Mouse (Mus musculus) limb, embryonic 14.5 days (tissue): ENCODE data around the gene Olfr93. TPM values are rescaled to one million over a fixed set of nuclear protein-coding genes. Genes with fewer than 3 reads are reported as not detected.

Experiments
- ATAC-seq: fragments of 200-750 bp; cut with Nextera tagmentation; 2 replicates; pipeline ENCODE4 v1.8.0; 2017; ENCODE audit warnings: low read depth, moderate number of reproducible peaks, moderate TSS enrichment; ENCODE audit not compliant: low FRiP score
- DNase-seq: peaks from one replicate; pipeline ENCODE4 v3.0.0-alpha.2; 2015; ENCODE audit warnings: low spot score
- H3K27ac ChIP-seq: fragments of 300-500 bp; sonication (generic); replicated peaks from 2 replicates; pipeline ENCODE4 v1.5.1; 2014; ENCODE audit warnings: low read depth, mild to moderate bottlenecking, low read length, moderate library complexity, mixed read lengths
- H3K27me3 ChIP-seq: fragments of 300-500 bp; sonication (generic); 2 replicates; pipeline ENCODE4 v1.6.1; 2014; ENCODE audit warnings: low read length, mixed read lengths; ENCODE audit not compliant: control insufficient read depth, insufficient read depth
- H3K36me3 ChIP-seq: fragments of 300-500 bp; sonication (generic); 2 replicates; pipeline ENCODE4 v1.6.1; 2014; ENCODE audit warnings: mild to moderate bottlenecking, low read length, moderate library complexity, mixed read lengths; ENCODE audit not compliant: control insufficient read depth, insufficient read depth
- H3K4me1 ChIP-seq: fragments of 300-500 bp; sonication (generic); 2 replicates; pipeline ENCODE4 v1.6.1; 2014; ENCODE audit warnings: antibody characterized with exemption, low read length, mixed read lengths; ENCODE audit not compliant: control insufficient read depth, insufficient read depth
- H3K4me2 ChIP-seq: fragments of 300-500 bp; sonication (generic); replicated peaks from 2 replicates; pipeline ENCODE4 v1.6.1; 2014; ENCODE audit warnings: low read depth, mild to moderate bottlenecking, low read length, moderate library complexity; ENCODE audit not compliant: severe bottlenecking
- H3K4me3 ChIP-seq: fragments of 300-500 bp; sonication (generic); replicated peaks from 2 replicates; pipeline ENCODE4 v1.5.1; 2014; ENCODE audit warnings: low read length
- H3K9ac ChIP-seq: fragments of 300-500 bp; sonication (generic); 2 replicates; pipeline ENCODE4 v1.6.1; 2014; ENCODE audit warnings: mild to moderate bottlenecking, low read depth, low read length, moderate library complexity; ENCODE audit not compliant: severe bottlenecking
- H3K9me3 ChIP-seq: fragments of 300-500 bp; sonication (generic); 2 replicates; pipeline ENCODE4 v1.6.1; 2016; ENCODE audit warnings: low read length; ENCODE audit not compliant: control insufficient read depth
- POLR2A ChIP-seq: fragments of 200-500 bp; IDR thresholded peaks from 2 replicates; pipeline ENCODE4 v1.8.0; 2012; ENCODE audit warnings: inconsistent platforms, mild to moderate bottlenecking, moderate library complexity, borderline replicate concordance; ENCODE audit not compliant: insufficient read depth, insufficient read length; ENCODE audit errors: extremely low read depth
- WGBS: fragments of 180-500 bp; shearing (Covaris S2); extraction: QIAGEN DNeasy Blood & Tissue Kit; methylation state at CpG from one replicate; pipeline ENCODE4 v1.1.7; 2014; 5-methylcytosine and 5-hydroxymethylcytosine counted together
- polyA plus RNA-seq, 2 experiments: library from polyadenylated mRNA; depleted of rRNA in 1 of 2; stranded (reverse) in 1 of 2; unstranded in 1 of 2; fragments of >200 nt; fragmentation: Nextera tagmentation in 1 of 2; extraction: Ambion mirVana in 1 of 2; gene quantifications; 2 replicates each; pipeline versions ENCODE4 v1.2.1 to v1.2.3; 2012 to 2014

Olfr93 gene
- polyA plus RNA-seq, 2 experiments: not detected

DNA sequence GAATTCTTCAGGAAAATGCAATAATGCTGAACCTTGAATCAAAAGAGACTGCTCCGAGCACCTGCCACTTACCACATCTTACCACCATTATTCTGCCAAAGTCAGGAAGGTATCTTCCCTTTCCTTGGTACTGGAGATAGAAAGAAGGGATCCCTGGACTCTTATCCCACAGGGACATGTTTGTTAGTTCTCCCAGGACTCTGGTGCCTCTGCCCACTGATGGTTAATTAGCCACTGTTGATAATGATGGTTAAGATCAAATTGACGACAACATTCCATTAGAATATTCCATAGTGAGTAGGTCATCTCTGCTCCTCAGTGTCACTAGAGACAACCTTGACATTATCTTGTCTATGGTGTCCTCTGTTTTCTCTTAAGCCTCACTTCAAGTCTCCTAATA, 41.3 kb downstream of the Olfr93 start, which contains the start of gene Olfr92:
Gene Olfr92, minus strand, starts transcription at position 101 of the 400 bp plus-strand sequence.
- no peak within 1 kb of the TSS for H3K9ac ChIP-seq
- no peaks in the 10 kb centered on the region for H3K4me1 ChIP-seq
- H3K9me3 ChIP-seq: no peaks in the 10 kb centered on the region
- no peak for DNase-seq
- WGBS: 82% methylated on average over 2 of the region's 2 CpGs
- H3K36me3 ChIP-seq: no peaks in the 10 kb centered on the region
- H3K4me2 ChIP-seq: no peak within 1 kb of the TSS
- H3K27ac ChIP-seq: no peak within 1 kb of the TSS
- no peaks in the 10 kb centered on the region for H3K27me3 ChIP-seq
- no peak for TF ChIP-seq POLR2A
- ATAC-seq: no peak
- no peak within 1 kb of the TSS for H3K4me3 ChIP-seq

DNA sequence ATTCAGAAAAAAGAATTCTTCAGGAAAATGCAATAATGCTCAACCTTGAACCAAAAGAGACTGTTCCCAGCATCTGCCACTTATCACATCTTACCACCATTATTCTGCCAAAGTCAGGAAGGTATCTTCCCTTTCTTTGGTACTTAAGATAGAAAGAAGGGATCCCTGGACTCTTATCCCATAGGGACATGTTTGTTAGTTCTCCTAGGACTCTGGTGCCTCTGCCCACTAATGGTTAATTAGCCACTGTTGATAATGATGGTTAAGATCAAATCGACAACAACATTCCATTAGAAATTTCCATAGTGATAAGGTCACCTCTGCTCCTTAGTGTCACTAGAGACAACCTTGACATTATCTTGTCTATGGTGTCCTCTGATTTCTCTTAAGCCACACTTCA, 63.1 kb downstream of the Olfr93 start, which contains the start of gene Olfr91:
Gene Olfr91, minus strand, starts transcription at position 101 of the 400 bp plus-strand sequence.
- Histone ChIP-seq H3K27me3 (no peaks in the 10 kb centered on the region), H3K36me3 (no peaks in the 10 kb centered on the region), H3K4me3 (no peak within 1 kb of the TSS), H3K4me2 (no peak within 1 kb of the TSS), H3K4me1 (no peaks in the 10 kb centered on the region), H3K9me3 (no peaks in the 10 kb centered on the region), H3K27ac (no peak within 1 kb of the TSS), H3K9ac (no peak within 1 kb of the TSS)
- no peak for DNase-seq
- no peak for TF ChIP-seq POLR2A
- no peak for ATAC-seq
- WGBS: 88% methylated on average over 1 of the region's 1 CpGs

- H3K4me3 ChIP-seq: no peak overlapping the region
- H3K27ac ChIP-seq: no peak overlapping the region
- H3K9ac ChIP-seq: no peak overlapping the region
- no peaks in the 10 kb centered on the region for H3K36me3 ChIP-seq
- 77% methylated on average over 5 of the region's 5 CpGs for WGBS
- TF ChIP-seq POLR2A: no peak
- H3K27me3 ChIP-seq: no peaks in the 10 kb centered on the region
- no peak for DNase-seq
- H3K4me2 ChIP-seq: no peak overlapping the region
- H3K9me3 ChIP-seq: no peaks in the 10 kb centered on the region
- H3K4me1 ChIP-seq: no peaks in the 10 kb centered on the region
- no peak for ATAC-seq
These were observed 68.0 kb downstream of the Olfr93 start for GRCm38 (mm10) chr17:37093289-37093688.

- H3K9ac ChIP-seq: no peak overlapping the region
- no peak for TF ChIP-seq POLR2A
- H3K36me3 ChIP-seq: no peaks in the 10 kb centered on the region
- WGBS: 75% methylated on average over 1 of the region's 1 CpGs
- no peaks in the 10 kb centered on the region for H3K4me1 ChIP-seq
- no peak overlapping the region for H3K4me2 ChIP-seq
- DNase-seq (no peak), ATAC-seq (no peak)
- H3K4me3 ChIP-seq: no peak overlapping the region
- no peaks in the 10 kb centered on the region for H3K27me3 ChIP-seq
- H3K27ac ChIP-seq: no peak overlapping the region
- H3K9me3 ChIP-seq: no peaks in the 10 kb centered on the region
These were observed 69.1 kb downstream of the Olfr93 start for GRCm38 (mm10) chr17:37092198-37092597.

Other genes starting within 250 kb of the Olfr93 start
- gene Rnf39, start 218.6 kb downstream of the Olfr93 start, polyA plus RNA-seq (2012; rRNA removed): 3.2 and 4.0 TPM in 2 replicates
- 2.8 and 3.5 TPM in 2 replicates for gene Rnf39, start 218.6 kb downstream of the Olfr93 start, polyA plus RNA-seq (2014; fragmentation: Nextera tagmentation; extraction: Ambion mirVana)
- 81.5 and 116 TPM in 2 replicates for gene Ppp1r11, start 209.8 kb downstream of the Olfr93 start, polyA plus RNA-seq (2012; rRNA removed)
- gene Ppp1r11, start 209.8 kb downstream of the Olfr93 start, polyA plus RNA-seq (2014; fragmentation: Nextera tagmentation; extraction: Ambion mirVana): 125 and 128 TPM in 2 replicates
- gene Znrd1, start 202.9 kb downstream of the Olfr93 start, polyA plus RNA-seq (2012; rRNA removed): 73.7 and 81.6 TPM in 2 replicates
- gene Znrd1, start 202.9 kb downstream of the Olfr93 start, polyA plus RNA-seq (2014; fragmentation: Nextera tagmentation; extraction: Ambion mirVana): 103 and 108 TPM in 2 replicates
- 1.8 and 5.9 TPM in 2 replicates for gene Znrd1as, start 202.9 kb downstream of the Olfr93 start, polyA plus RNA-seq (2012; rRNA removed)
- 5.8 and 5.9 TPM in 2 replicates for gene Znrd1as, start 202.9 kb downstream of the Olfr93 start, polyA plus RNA-seq (2014; fragmentation: Nextera tagmentation; extraction: Ambion mirVana)
- 0.53 and 0.58 TPM in 2 replicates for gene 2410137M14Rik, start 180.3 kb downstream of the Olfr93 start, polyA plus RNA-seq (2012; rRNA removed)
- not detected in 2 replicates for gene 2410137M14Rik, start 180.3 kb downstream of the Olfr93 start, polyA plus RNA-seq (2014; fragmentation: Nextera tagmentation; extraction: Ambion mirVana)
- 6.3 and 7.4 TPM in 2 replicates for gene H2-M5, start 172.0 kb downstream of the Olfr93 start, polyA plus RNA-seq (2012; rRNA removed)
- gene H2-M5, start 172.0 kb downstream of the Olfr93 start, polyA plus RNA-seq (2014; fragmentation: Nextera tagmentation; extraction: Ambion mirVana): 0.29 and 0.61 TPM in 2 replicates
- 140 and 149 TPM in 2 replicates for gene Zfp57, start 160.3 kb downstream of the Olfr93 start, polyA plus RNA-seq (2012; rRNA removed)
- gene Zfp57, start 160.3 kb downstream of the Olfr93 start, polyA plus RNA-seq (2014; fragmentation: Nextera tagmentation; extraction: Ambion mirVana): 85.9 and 86.1 TPM in 2 replicates
- gene Mog, start 138.1 kb downstream of the Olfr93 start, polyA plus RNA-seq (2012; rRNA removed): not detected in 2 replicates
- gene Mog, start 138.1 kb downstream of the Olfr93 start, polyA plus RNA-seq (2014; fragmentation: Nextera tagmentation; extraction: Ambion mirVana): 0.35 TPM in 1 of 2 replicates, not detected in the other
- 111 and 139 TPM in 2 replicates for gene Gabbr1, start 115.5 kb downstream of the Olfr93 start, polyA plus RNA-seq (2012; rRNA removed)
- gene Gabbr1, start 115.5 kb downstream of the Olfr93 start, polyA plus RNA-seq (2014; fragmentation: Nextera tagmentation; extraction: Ambion mirVana): 8.4 and 11.1 TPM in 2 replicates
- not detected in 2 replicates for gene Olfr90, start 73.0 kb downstream of the Olfr93 start, polyA plus RNA-seq (2012; rRNA removed)
- gene Olfr90, start 73.0 kb downstream of the Olfr93 start, polyA plus RNA-seq (2014; fragmentation: Nextera tagmentation; extraction: Ambion mirVana): not detected in 2 replicates
- not detected in 2 replicates for gene Olfr91, start 63.2 kb downstream of the Olfr93 start, polyA plus RNA-seq (2012; rRNA removed)
- gene Olfr91, start 63.2 kb downstream of the Olfr93 start, polyA plus RNA-seq (2014; fragmentation: Nextera tagmentation; extraction: Ambion mirVana): 0.07 TPM in 1 of 2 replicates, not detected in the other
- not detected in 2 replicates for gene Olfr92, start 41.4 kb downstream of the Olfr93 start, polyA plus RNA-seq (2012; rRNA removed)
- not detected in 2 replicates for gene Olfr92, start 41.4 kb downstream of the Olfr93 start, polyA plus RNA-seq (2014; fragmentation: Nextera tagmentation; extraction: Ambion mirVana)
- gene Ubd, start 32.4 kb upstream of the Olfr93 start, polyA plus RNA-seq (2012; rRNA removed): not detected in 2 replicates
- not detected in 2 replicates for gene Ubd, start 32.4 kb upstream of the Olfr93 start, polyA plus RNA-seq (2014; fragmentation: Nextera tagmentation; extraction: Ambion mirVana)
- gene Olfr94, start 39.5 kb upstream of the Olfr93 start, polyA plus RNA-seq (2012; rRNA removed): not detected in 2 replicates
- gene Olfr94, start 39.5 kb upstream of the Olfr93 start, polyA plus RNA-seq (2014; fragmentation: Nextera tagmentation; extraction: Ambion mirVana): not detected in 2 replicates
- not detected in 2 replicates for gene Olfr95, start 51.6 kb upstream of the Olfr93 start, polyA plus RNA-seq (2012; rRNA removed)
- not detected in 2 replicates for gene Olfr95, start 51.6 kb upstream of the Olfr93 start, polyA plus RNA-seq (2014; fragmentation: Nextera tagmentation; extraction: Ambion mirVana)
- not detected in 2 replicates for gene Olfr96, start 58.7 kb upstream of the Olfr93 start, polyA plus RNA-seq (2012; rRNA removed)
- not detected in 2 replicates for gene Olfr96, start 58.7 kb upstream of the Olfr93 start, polyA plus RNA-seq (2014; fragmentation: Nextera tagmentation; extraction: Ambion mirVana)
- gene Olfr97, start 75.8 kb upstream of the Olfr93 start, polyA plus RNA-seq (2012; rRNA removed): not detected in 2 replicates
- not detected in 2 replicates for gene Olfr97, start 75.8 kb upstream of the Olfr93 start, polyA plus RNA-seq (2014; fragmentation: Nextera tagmentation; extraction: Ambion mirVana)
- gene Olfr98, start 102.3 kb upstream of the Olfr93 start, polyA plus RNA-seq (2012; rRNA removed): not detected in 2 replicates
- gene Olfr98, start 102.3 kb upstream of the Olfr93 start, polyA plus RNA-seq (2014; fragmentation: Nextera tagmentation; extraction: Ambion mirVana): not detected in 2 replicates
- 1.00 and 1.4 TPM in 2 replicates for gene H2-M3, start 108.7 kb upstream of the Olfr93 start, polyA plus RNA-seq (2012; rRNA removed)
- 1.3 and 2.6 TPM in 2 replicates for gene H2-M3, start 108.7 kb upstream of the Olfr93 start, polyA plus RNA-seq (2014; fragmentation: Nextera tagmentation; extraction: Ambion mirVana)
- gene Olfr99, start 122.0 kb upstream of the Olfr93 start, polyA plus RNA-seq (2012; rRNA removed): not detected in 2 replicates
- not detected in 2 replicates for gene Olfr99, start 122.0 kb upstream of the Olfr93 start, polyA plus RNA-seq (2014; fragmentation: Nextera tagmentation; extraction: Ambion mirVana)
- gene Olfr101, start 142.8 kb upstream of the Olfr93 start, polyA plus RNA-seq (2012; rRNA removed): not detected in 2 replicates
- not detected in 2 replicates for gene Olfr101, start 142.8 kb upstream of the Olfr93 start, polyA plus RNA-seq (2014; fragmentation: Nextera tagmentation; extraction: Ambion mirVana)
- gene Olfr102, start 155.6 kb upstream of the Olfr93 start, polyA plus RNA-seq (2012; rRNA removed): not detected in 2 replicates
- gene Olfr102, start 155.6 kb upstream of the Olfr93 start, polyA plus RNA-seq (2014; fragmentation: Nextera tagmentation; extraction: Ambion mirVana): not detected in 2 replicates
- gene Olfr103, start 178.2 kb upstream of the Olfr93 start, polyA plus RNA-seq (2012; rRNA removed): not detected in 2 replicates
- gene Olfr103, start 178.2 kb upstream of the Olfr93 start, polyA plus RNA-seq (2014; fragmentation: Nextera tagmentation; extraction: Ambion mirVana): not detected in 2 replicates
- not detected in 2 replicates for gene Olfr104-ps, start 198.1 kb upstream of the Olfr93 start, polyA plus RNA-seq (2012; rRNA removed)
- not detected in 2 replicates for gene Olfr104-ps, start 198.1 kb upstream of the Olfr93 start, polyA plus RNA-seq (2014; fragmentation: Nextera tagmentation; extraction: Ambion mirVana)
- gene Olfr105-ps, start 217.5 kb upstream of the Olfr93 start, polyA plus RNA-seq (2012; rRNA removed): not detected in 2 replicates
- not detected in 2 replicates for gene Olfr105-ps, start 217.5 kb upstream of the Olfr93 start, polyA plus RNA-seq (2014; fragmentation: Nextera tagmentation; extraction: Ambion mirVana)
- not detected in 2 replicates for gene Olfr106-ps, start 228.9 kb upstream of the Olfr93 start, polyA plus RNA-seq (2012; rRNA removed)
- gene Olfr106-ps, start 228.9 kb upstream of the Olfr93 start, polyA plus RNA-seq (2014; fragmentation: Nextera tagmentation; extraction: Ambion mirVana): not detected in 2 replicates
- not detected in 2 replicates for gene Olfr107, start 237.7 kb upstream of the Olfr93 start, polyA plus RNA-seq (2012; rRNA removed)
- not detected in 2 replicates for gene Olfr107, start 237.7 kb upstream of the Olfr93 start, polyA plus RNA-seq (2014; fragmentation: Nextera tagmentation; extraction: Ambion mirVana)